Mouse (Mus musculus) kidney, embryonic 15.5 days (tissue): ENCODE results near the gene Spaca7. TPM values are rescaled to one million over a fixed set of nuclear protein-coding genes. Genes with fewer than 3 reads are reported as not detected.
"Not testable (repeated sequence)": the region's sequence is repeated elsewhere in the genome, so short reads cannot be mapped to it uniquely, and the experiment has no call there.

Source experiments
- ATAC-seq: fragments of 200-750 bp; cut with Nextera tagmentation; replicated peaks from 2 replicates; pipeline ENCODE4 v1.8.0; 2017; ENCODE audit warnings: moderate TSS enrichment; ENCODE audit not compliant: low FRiP score
- H3K27ac ChIP-seq: fragments of 300-500 bp; sonication (generic); 2 replicates; pipeline ENCODE4 v1.5.1; 2015; ENCODE audit warnings: mild to moderate bottlenecking, inconsistent platforms
- H3K27me3 ChIP-seq: fragments of 300-500 bp; sonication (generic); 2 replicates; pipeline ENCODE4 v1.6.1; 2015; ENCODE audit warnings: inconsistent platforms
- H3K36me3 ChIP-seq: fragments of 300-500 bp; sonication (generic); 2 replicates; pipeline ENCODE4 v1.6.1; 2015; ENCODE audit warnings: inconsistent platforms
- H3K4me1 ChIP-seq: fragments of 300-500 bp; sonication (generic); 2 replicates; pipeline ENCODE4 v1.6.1; 2015; ENCODE audit warnings: inconsistent platforms
- H3K4me2 ChIP-seq: fragments of 300-500 bp; sonication (generic); 2 replicates; pipeline ENCODE4 v1.6.1; 2015; ENCODE audit warnings: moderate library complexity, mild to moderate bottlenecking, inconsistent platforms
- H3K4me3 ChIP-seq: fragments of 300-500 bp; sonication (generic); replicated peaks from 2 replicates; pipeline ENCODE4 v1.5.1; 2015; ENCODE audit warnings: mild to moderate bottlenecking, inconsistent platforms
- H3K9ac ChIP-seq: fragments of 300-500 bp; sonication (generic); 2 replicates; pipeline ENCODE4 v1.6.1; 2015; ENCODE audit warnings: mild to moderate bottlenecking, inconsistent platforms
- H3K9me3 ChIP-seq: fragments of 300-500 bp; sonication (generic); replicated peaks from 2 replicates; pipeline ENCODE4 v1.6.1; 2016; ENCODE audit warnings: inconsistent platforms
- WGBS: fragments of 180-500 bp; shearing (Covaris S2); methylation state at CpG from one replicate; pipeline ENCODE4 v1.1.7; 2015; ENCODE audit warnings: mixed read lengths; 5-methylcytosine and 5-hydroxymethylcytosine counted together
- polyA plus RNA-seq: library from polyadenylated mRNA; unstranded; fragments of >200 nt; fragmentation: Nextera tagmentation; extraction: Ambion mirVana; gene quantifications from 2 replicates; pipeline ENCODE4 v1.2.1, GENCODE M21; 2015

The Spaca7 gene
- polyA plus RNA-seq, 1 experiment from 2014 or later, result 0.87 TPM

DNA sequence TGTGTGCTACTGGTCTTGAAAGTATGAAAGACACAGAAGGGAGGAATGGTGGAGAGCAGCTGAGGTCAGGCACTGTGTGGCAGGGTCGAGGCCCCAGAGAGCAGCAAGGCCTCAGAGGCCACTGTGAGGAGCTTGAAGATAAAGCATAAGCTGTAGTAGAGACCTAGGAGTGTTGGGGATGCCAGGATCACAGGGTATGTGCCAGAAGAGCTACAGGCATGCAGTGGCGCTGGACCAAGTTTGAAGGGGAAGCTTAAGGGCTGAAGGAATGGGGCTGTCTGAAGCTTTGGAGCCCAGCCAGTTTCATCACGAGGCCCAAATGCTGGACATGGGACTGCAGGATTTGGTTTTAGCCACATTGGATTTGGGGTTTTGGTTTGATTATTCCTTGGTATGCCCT, 44.5 kb downstream of the Spaca7 start:
- H3K27me3 ChIP-seq, H3K9me3 ChIP-seq, ATAC-seq, H3K4me2 ChIP-seq, H3K27ac ChIP-seq, H3K9ac ChIP-seq, H3K4me1 ChIP-seq, H3K4me3 ChIP-seq: not testable (repeated sequence)
- H3K36me3 ChIP-seq, result peaks cover 74% of the 10 kb centered on the region
- 92% methylated on average over 3 of the region's 3 CpGs for WGBS

DNA sequence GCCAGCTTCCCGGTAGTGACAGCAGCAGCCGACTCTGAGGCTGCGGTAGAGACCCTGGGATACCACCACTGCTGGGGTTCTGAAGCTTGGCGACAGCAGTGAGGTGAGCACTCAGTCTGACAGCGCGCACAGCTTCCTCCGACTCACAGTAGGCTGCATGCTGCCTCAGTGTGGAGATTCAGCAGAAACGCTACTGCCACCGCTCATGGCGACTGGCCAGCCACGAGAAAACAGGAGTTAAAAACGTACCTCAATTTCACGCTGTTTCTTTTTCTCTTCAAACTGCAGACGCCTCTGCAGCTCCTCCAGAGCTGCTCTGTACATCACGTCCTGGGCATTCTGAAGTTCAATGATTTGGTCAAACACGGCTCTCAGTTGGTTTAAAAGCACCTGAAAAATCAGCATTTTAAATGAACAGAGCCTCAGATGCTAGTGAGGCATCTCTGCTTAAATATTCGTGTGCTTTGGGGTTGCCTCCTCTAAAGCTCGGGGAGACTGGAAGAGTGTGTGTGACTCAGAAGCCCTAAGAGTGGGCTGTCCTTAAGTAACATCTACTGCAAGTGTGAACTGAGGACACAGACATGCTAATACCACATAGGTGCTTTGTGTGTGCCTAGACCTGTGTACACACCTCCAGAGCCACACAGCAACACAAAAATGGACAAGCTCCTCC, 48.9 kb downstream of the Spaca7 start:
- Histone ChIP-seq H3K36me3 (peaks cover 79% of the 10 kb centered on the region), H3K27ac (no peak overlapping the region), H3K9me3 (no peaks in the 10 kb centered on the region), H3K27me3 (no peaks in the 10 kb centered on the region), H3K4me3 (no peak overlapping the region), H3K9ac (no peak overlapping the region), H3K4me1 (no peaks in the 10 kb centered on the region), H3K4me2 (no peak overlapping the region)
- no peak for ATAC-seq
- WGBS, result 93% methylated on average over 18 of the region's 18 CpGs

DNA sequence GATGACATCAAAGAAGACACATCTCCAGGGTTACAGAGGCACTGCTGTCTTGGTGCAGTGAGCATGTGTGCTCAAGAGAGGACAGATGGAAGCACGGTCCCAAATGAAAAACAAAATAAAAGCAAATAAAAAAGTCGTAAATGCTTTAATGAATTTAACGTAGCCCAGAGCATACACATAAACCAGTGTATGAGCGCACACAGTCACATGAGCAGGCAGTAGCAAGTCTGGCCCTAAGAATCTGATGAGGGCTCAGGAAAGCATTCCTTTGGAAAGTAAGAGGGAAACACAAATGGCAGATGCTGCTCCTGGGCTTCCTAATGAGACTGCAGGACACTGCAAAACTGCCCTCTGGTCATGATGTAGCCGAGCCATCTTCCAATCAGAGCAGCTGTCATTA, 53.1 kb downstream of the Spaca7 start:
- H3K27ac ChIP-seq, result no peak overlapping the region
- H3K9me3 ChIP-seq, result no peaks in the 10 kb centered on the region
- 79% methylated on average over 5 of the region's 5 CpGs for WGBS
- H3K4me3 ChIP-seq, result no peak overlapping the region
- no peaks in the 10 kb centered on the region for H3K4me1 ChIP-seq
- H3K9ac ChIP-seq, result no peak overlapping the region
- H3K36me3 ChIP-seq, result peaks cover 90% of the 10 kb centered on the region
- ATAC-seq, result no peak
- H3K4me2 ChIP-seq, result no peak overlapping the region
- no peaks in the 10 kb centered on the region for H3K27me3 ChIP-seq

DNA sequence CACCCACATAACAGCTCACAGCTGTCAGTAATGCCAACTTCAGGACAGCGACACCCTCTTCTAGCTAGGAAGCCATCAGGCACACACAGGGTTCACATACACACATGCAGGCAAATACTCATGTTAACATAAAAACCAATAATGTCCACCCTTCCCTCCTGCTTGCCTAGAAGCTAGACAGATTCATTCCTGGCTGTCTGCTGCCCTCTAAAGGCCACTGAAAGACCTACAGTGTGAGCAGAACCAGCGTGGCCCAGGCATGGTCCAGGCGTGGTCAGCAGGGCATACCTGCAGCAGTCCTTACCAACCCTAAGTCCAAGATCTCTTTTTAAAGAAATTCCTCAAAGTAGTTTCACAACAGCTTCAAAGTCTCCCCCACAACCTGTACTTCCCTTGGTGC, 56.2 kb downstream of the Spaca7 start:
- Histone ChIP-seq H3K4me3 (no peak overlapping the region), H3K4me2 (no peak overlapping the region), H3K27me3 (no peaks in the 10 kb centered on the region), H3K4me1 (no peaks in the 10 kb centered on the region), H3K36me3 (peaks cover 85% of the 10 kb centered on the region), H3K27ac (no peak overlapping the region), H3K9me3 (no peaks in the 10 kb centered on the region), H3K9ac (no peak overlapping the region)
- WGBS, result 42% methylated on average over 3 of the region's 3 CpGs
- ATAC-seq, result no peak

DNA sequence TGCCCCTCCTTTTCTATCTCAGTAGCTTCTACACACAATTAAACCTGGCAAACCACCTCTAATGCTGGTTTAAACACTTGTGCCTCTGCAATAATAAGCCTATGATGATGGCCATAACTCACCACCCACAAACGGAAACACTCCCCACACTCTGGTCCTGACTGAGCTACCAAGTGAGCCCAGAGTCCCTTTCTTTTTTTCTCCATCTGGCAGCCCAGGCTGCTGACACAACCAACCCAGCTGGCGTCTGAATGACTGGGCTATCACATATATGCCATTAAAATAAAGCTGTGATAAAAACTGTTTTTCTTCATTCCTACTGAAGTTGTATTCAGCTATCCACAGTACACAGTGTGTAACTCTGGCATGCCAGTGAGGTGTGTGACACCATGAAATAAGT, 62.5 kb downstream of the Spaca7 start:
- H3K27ac ChIP-seq, result no peak overlapping the region
- H3K27me3 ChIP-seq, result no peaks in the 10 kb centered on the region
- no peak overlapping the region for H3K4me2 ChIP-seq
- no peak overlapping the region for H3K4me3 ChIP-seq
- H3K9ac ChIP-seq, result no peak overlapping the region
- no peaks in the 10 kb centered on the region for H3K9me3 ChIP-seq
- peaks cover 89% of the 10 kb centered on the region for H3K36me3 ChIP-seq
- no peaks in the 10 kb centered on the region for H3K4me1 ChIP-seq
- 66% methylated on average over 2 of the region's 2 CpGs for WGBS
- ATAC-seq, result no peak

DNA sequence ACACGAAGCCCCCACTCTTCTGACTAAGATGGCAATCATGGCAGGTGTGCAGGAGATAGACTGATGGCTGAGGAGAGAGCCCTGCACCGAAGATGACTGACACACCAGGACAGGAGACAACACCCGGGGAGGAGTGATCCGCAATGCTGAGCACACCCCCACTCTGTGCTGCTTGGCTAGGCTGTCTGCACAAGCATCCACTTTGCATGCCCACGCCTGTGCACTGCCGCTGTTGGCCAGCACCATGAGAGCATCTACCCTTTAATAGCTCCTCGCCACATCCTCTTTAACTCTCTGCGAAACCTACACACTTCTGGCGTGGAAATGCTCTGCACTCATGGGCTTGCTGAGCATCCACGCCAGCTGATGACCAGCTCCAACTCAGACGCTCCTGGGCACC, 65.6 kb downstream of the Spaca7 start:
- WGBS, result 89% methylated on average over 11 of the region's 11 CpGs
- no peak overlapping the region for H3K4me3 ChIP-seq

DNA sequence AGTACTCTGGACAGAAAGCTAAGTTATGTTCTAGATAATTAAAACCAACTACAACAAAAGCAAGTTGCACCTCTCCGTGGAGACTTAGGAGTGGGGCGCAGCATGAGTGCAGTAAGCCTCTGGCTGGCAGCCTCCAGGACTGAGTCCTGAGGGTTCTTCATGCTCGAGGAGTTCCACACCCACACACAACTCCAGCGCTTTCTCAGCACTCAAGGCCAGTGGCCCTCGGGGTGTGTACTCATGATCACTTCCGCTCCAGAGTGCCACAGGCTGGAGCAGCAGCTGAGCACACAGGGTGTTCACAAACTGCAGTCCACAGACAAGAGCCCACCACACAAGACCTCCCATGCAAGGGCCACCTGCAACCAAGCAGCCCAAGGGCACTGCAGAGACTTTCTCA, 68.7 kb downstream of the Spaca7 start:
- Histone ChIP-seq H3K36me3 (peaks cover 81% of the 10 kb centered on the region), H3K27me3 (no peaks in the 10 kb centered on the region), H3K9ac (no peak overlapping the region), H3K4me3 (no peak overlapping the region), H3K27ac (0 out of 2 replicates have a peak overlapping the region, but pooled peaks have one; percentile 6), H3K4me1 (no peaks in the 10 kb centered on the region), H3K4me2 (no peak overlapping the region), H3K9me3 (no peaks in the 10 kb centered on the region)
- ATAC-seq, result no peak
- 82% methylated on average over 6 of the region's 6 CpGs for WGBS

More for the DNA sequence above, 65.6 kb downstream of the Spaca7 start:
- Histone ChIP-seq H3K9ac (no peak overlapping the region), H3K4me1 (no peaks in the 10 kb centered on the region), H3K4me2 (no peak overlapping the region), H3K27me3 (no peaks in the 10 kb centered on the region), H3K9me3 (no peaks in the 10 kb centered on the region), H3K36me3 (peaks cover 85% of the 10 kb centered on the region), H3K27ac (no peak overlapping the region)
- ATAC-seq, result no peak

DNA sequence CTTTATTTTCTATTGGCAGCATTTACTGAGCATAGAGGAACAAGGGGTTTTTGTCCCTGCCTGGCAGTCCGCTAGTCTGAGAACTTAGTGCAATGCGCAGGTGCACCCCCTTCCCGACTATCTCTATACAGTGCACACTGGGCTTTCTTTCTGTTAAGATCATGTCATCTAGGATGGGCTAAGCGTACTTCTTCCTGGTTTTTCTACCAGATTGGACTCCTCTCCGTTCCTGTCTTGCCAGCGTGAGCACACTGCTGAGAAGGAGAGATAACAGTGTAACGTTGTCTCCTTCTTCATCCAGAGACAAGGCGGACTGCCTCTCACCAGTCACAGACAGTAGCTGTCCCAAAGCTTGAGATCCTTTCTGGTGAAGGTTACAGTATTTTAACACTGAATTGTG, 71.5 kb downstream of the Spaca7 start:
- peaks cover 74% of the 10 kb centered on the region for H3K36me3 ChIP-seq
- ATAC-seq, result no peak
- H3K4me2 ChIP-seq, result no peak overlapping the region
- H3K27me3 ChIP-seq, result no peaks in the 10 kb centered on the region
- no peaks in the 10 kb centered on the region for H3K4me1 ChIP-seq
- H3K4me3 ChIP-seq, result no peak overlapping the region
- WGBS, result 92% methylated on average over 8 of the region's 8 CpGs
- no peak overlapping the region for H3K9ac ChIP-seq
- no peak overlapping the region for H3K27ac ChIP-seq
- no peaks in the 10 kb centered on the region for H3K9me3 ChIP-seq

DNA sequence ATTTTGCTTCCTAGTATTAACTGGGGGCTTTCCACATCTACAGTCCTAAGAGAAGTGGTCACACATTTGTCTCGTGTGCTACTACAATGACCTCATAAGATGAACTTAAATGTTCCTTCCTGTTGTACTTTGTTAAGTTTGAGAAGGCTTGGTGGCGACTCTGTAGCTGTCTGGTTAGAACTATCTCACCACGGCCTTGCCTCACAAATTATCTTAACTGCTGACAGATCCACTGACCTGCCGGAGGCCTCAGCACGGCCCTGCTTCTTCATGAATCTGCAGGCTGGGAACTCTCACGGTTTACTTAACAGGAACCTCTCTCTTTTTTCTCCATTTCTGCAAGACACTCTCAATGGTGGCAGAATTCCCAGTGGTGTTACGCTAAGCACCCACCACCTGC, 72.1 kb downstream of the Spaca7 start:
- no peak overlapping the region for H3K9ac ChIP-seq
- no peak for ATAC-seq
- H3K9me3 ChIP-seq, result no peaks in the 10 kb centered on the region
- no peaks in the 10 kb centered on the region for H3K4me1 ChIP-seq
- no peak overlapping the region for H3K4me3 ChIP-seq
- H3K27ac ChIP-seq, result no peak overlapping the region
- H3K4me2 ChIP-seq, result no peak overlapping the region
- no peaks in the 10 kb centered on the region for H3K27me3 ChIP-seq
- peaks cover 74% of the 10 kb centered on the region for H3K36me3 ChIP-seq
- 33% methylated on average over 7 of the region's 7 CpGs for WGBS

DNA sequence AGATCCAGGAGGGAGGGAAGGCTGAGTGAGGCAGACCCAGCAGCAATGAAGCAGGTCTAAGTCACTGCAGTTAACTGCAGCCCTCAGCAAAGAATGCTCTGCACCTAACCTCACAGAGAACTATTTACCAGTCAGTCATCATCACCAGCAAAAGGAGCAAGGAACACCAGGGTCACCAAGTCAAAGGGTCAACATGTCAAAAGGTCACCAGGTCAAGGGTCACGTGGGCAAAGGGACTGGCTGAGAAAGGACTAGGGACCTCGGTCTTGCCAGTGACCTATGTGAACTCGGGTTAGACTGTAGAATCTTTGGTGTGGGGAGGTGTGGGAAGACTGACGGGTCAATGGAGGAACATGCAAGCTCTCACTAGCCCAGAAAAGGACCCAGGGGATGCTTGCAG, 73.7 kb downstream of the Spaca7 start:
- WGBS, result 57% methylated on average over 4 of the region's 4 CpGs
- Histone ChIP-seq H3K4me3 (no peak overlapping the region), H3K27ac (0 out of 2 replicates have a peak overlapping the region, but pooled peaks have one; percentile 27), H3K4me1 (no peaks in the 10 kb centered on the region), H3K36me3 (peaks cover 69% of the 10 kb centered on the region), H3K27me3 (no peaks in the 10 kb centered on the region), H3K9ac (no peak overlapping the region), H3K9me3 (no peaks in the 10 kb centered on the region), H3K4me2 (no peak overlapping the region)
- no peak for ATAC-seq

DNA sequence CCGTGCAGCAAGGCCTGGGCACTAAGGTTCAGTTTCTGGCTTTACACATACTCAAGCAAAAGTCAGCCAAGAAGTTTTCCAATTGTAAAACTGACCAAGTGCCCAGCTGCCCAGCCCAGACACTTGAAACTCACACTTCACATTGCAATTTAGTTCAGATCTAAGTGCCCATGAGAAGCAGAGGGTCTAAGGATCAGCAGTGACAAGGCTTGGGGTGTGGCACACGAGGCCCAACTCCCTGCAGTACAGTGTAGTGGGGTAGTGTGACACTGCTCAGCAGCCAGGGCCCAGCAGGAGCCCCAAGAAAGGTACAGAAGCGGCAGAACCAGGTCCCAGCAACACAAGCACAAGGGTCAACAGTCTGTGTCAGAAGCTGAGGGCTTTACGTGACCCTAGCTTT, 76.1 kb downstream of the Spaca7 start:
- peaks cover 80% of the 10 kb centered on the region for H3K36me3 ChIP-seq

More for the DNA sequence above, 76.1 kb downstream of the Spaca7 start:
- Histone ChIP-seq H3K27me3 (no peaks in the 10 kb centered on the region), H3K9ac (no peak overlapping the region), H3K9me3 (no peaks in the 10 kb centered on the region), H3K27ac (no peak overlapping the region), H3K4me1 (no peaks in the 10 kb centered on the region), H3K4me3 (no peak overlapping the region), H3K4me2 (no peak overlapping the region)
- ATAC-seq, result no peak
- WGBS, result 88% methylated on average over 4 of the region's 4 CpGs
